Mouse (Mus musculus): ENCODE measurements around the gene Bicdl2.

Gene Bicdl2

GRCm38 (mm10) chr17:23660117-23660875 lies at the start of gene Bicdl2:
TSS of gene Bicdl2 (plus strand) at chr17:23660506.
- DNase-seq (ENCODE audit: low read depth, low spot score), result no peak

DNA sequence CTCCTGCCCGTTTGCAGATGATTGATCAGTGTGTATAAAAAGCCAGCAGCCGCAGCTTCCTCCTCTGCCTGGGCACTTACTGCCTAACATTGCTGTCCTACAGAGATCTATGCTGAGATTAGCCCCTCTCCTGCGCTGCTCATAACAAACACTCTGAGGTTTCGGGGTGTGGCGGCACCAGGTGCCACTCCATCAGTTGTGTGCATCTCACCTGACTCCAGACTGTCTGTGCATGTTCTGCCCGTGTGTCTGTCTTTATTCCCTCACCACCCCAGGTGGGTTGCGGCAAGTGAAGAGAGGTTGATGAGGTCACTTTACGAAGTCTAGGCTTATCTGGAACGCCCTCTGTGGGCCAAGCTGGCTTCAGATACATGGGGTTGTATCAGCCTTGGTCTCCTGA lies 43.2 kb upstream of the Bicdl2 start:
- DNase-seq (ENCODE audit: low read depth, low spot score), result no peak

GRCm38 (mm10) chr17:23620351-23620750 lies 40.0 kb upstream of the Bicdl2 start:
- no peak for DNase-seq (ENCODE audit: low read depth, low spot score)

GRCm38 (mm10) chr17:23627813-23628212 lies 32.5 kb upstream of the Bicdl2 start:
- no peak for DNase-seq (ENCODE audit: low read depth, low spot score)

GRCm38 (mm10) chr17:23630195-23631020 lies 29.9 kb upstream of the Bicdl2 start:
- DNase-seq (ENCODE audit: low read depth, low spot score), result peak; percentile 27

DNA sequence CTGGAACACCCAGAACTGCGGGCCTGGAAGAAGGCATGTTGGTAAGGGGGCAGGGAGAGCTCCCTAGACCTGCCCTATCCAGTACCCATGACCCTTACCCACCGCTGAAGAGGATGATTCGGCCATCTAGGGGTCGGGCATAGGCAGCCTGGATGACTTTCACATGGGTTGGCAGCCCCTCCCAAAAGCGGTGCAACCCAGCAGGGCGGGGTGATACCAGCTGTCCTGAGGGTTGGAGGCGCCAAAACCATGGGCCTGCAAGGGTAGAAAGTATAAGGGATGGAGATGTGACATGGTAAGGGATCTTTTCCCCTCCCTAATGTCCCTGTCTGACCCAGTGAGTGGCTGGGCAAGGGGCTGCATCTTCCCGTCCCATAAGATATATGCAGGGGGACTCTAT lies 29.1 kb upstream of the Bicdl2 start:
- no peak for DNase-seq (ENCODE audit: low read depth, low spot score)

- no peak for DNase-seq (ENCODE audit: low read depth, low spot score)
Measured at GRCm38 (mm10) chr17:23644613-23645495, 15.5 kb upstream of the Bicdl2 start, which contains the start of gene Mmp25. TSS of gene Mmp25 (minus strand) at chr17:23645277.

- no peak for DNase-seq (ENCODE audit: low read depth, low spot score)
Measured at GRCm38 (mm10) chr17:23645894-23646293, 14.4 kb upstream of the Bicdl2 start.

DNA sequence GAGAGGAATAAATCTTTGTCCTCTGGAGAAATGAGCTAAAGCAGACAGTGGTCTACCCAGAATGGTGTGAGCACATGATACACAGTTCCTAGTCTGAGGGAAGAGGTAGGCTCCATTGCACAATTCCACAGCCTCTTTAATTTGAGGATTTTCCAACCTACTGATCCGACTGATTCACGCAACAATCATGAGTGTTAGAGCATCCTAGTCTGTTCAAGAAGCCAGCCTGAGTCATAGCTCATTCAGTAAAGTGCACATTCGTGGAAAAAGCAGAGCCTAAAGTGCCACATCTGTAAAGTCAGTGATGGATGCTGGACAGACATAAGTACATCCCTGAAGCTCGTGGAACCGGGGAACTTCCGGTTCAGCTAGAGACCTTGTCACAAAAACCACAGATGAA lies 8.9 kb upstream of the Bicdl2 start:
- no peak for DNase-seq (ENCODE audit: low read depth, low spot score)

DNA sequence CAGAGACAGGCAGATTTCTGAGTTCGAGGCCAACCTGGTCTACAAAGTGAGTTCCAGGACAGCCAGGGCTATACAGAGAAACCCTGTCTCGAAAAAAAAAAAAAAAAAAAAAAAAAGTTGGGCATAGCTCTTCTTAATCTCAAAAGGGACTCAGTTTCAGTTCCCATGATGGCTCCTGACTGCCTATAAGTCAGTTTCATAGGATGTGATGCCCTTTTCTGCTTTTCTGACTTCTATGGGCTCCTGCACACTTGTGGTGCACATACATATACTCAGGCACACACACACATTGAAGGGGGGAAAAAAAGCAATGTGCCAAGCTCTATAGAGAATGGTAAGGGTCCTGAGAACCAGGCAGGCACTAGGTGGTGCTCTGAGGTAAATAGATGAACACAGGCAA lies 7.0 kb upstream of the Bicdl2 start:
- DNase-seq (ENCODE audit: low read depth, low spot score), result no peak

GRCm38 (mm10) chr17:23654001-23654400 lies 6.3 kb upstream of the Bicdl2 start:
- no peak for DNase-seq (ENCODE audit: low read depth, low spot score)

GRCm38 (mm10) chr17:23654410-23654809 lies 5.9 kb upstream of the Bicdl2 start:
- no peak for DNase-seq (ENCODE audit: low read depth, low spot score)

- no peak for DNase-seq (ENCODE audit: low read depth, low spot score)
Measured at GRCm38 (mm10) chr17:23658450-23658849, 1.9 kb upstream of the Bicdl2 start.

DNA sequence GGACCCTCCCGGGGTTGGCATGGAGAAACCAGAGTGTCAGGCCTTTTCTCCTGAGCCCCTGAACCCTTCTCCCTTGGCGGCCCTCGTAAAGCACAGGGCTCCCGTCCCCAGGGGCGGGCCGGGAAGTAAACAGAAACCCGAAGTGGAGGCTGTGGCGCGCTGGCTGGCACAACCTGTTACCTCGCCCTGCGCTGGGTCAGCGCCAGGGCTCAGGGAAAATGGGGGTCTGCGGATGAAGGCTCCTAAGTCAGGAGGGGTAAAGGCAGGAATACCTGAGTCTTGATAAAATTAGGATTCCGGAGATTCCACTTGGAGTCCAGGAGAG lies 532 bp downstream of the Bicdl2 start:
- DNase-seq (ENCODE audit: low read depth, low spot score), result no peak

GRCm38 (mm10) chr17:23661526-23661925 lies 1.2 kb downstream of the Bicdl2 start:
- DNase-seq (ENCODE audit: low read depth, low spot score), result no peak

DNA sequence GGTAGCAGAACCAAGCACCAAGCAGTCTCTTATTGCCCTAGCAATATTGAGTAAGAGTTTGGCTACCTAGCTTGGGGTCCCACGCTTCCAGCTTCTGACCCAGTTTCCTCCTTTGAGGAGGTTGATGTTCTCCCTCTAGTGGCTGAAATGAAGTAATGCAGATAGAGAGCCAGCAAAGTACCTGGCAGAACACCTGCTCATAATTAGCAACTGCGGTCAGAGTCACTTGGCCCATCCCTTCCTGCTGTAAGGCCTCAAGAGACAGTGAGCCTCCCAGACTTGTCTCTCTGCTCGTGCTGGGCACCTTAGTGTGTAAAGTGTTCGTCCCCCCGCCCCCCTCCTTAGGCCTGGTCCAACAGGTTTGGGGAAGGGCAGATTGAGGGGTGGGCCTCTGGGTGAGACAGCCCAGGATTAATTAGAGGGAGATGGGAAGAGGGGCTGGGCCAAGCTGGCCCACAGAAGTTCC lies 4.3 kb downstream of the Bicdl2 start:
- no peak for DNase-seq (ENCODE audit: low read depth, low spot score)

- no peak for DNase-seq (ENCODE audit: low read depth, low spot score)
Measured at GRCm38 (mm10) chr17:23665511-23665910, 5.2 kb downstream of the Bicdl2 start.

DNA sequence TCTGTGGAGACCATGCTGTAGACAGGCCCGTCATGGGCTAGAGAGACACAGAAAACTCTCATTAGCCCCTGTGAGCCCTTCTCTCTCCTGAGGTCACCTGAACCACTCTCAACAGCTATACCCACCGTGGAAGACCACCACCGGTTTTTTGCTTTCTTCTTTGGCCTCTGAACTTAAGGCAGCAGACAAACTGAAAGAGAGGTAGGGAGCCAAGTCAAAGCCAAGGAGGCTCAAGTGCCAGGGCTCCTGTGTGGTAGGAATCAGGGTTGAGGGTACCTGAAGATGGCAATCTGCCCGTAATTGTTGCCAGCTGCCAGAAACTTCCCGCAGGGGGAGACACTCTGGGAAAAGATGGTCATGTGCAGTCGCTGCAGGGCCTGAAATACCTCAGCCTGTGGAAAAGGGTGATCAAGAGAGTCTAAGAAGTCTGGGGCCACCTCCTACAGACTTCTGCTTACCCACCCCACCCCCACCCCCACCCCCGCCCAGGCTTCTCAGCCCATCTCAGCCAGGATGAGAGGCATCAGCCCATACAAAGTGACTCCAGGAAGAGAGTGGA lies 10.3 kb downstream of the Bicdl2 start:
- DNase-seq (ENCODE audit: low read depth, low spot score), result no peak

- DNase-seq (ENCODE audit: low read depth, low spot score), result no peak
Measured at GRCm38 (mm10) chr17:23671519-23671918, 11.2 kb downstream of the Bicdl2 start.

DNA sequence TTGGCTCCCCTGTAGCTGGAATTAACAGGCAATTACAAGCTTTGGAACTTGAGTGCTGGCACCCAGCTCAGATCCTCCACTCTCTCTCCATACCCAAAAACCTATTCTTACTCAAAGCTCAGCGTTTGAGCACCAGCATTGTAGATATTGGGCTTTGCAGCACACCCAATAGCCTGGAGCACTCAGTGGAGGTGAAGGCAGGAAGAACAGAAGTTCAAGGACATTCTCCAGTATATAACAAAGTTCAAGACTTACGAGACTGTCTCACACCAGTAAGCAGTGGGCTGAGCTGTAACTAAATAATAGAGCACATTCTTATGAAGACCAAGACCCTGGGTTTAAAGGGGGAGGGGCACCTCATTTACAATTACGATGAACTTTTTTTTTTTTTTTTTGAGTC lies 12.5 kb downstream of the Bicdl2 start:
- no peak for DNase-seq (ENCODE audit: low read depth, low spot score)

GRCm38 (mm10) chr17:23673424-23674073 lies 13.2 kb downstream of the Bicdl2 start, which contains the start of the genes Hcfc1r1 and Thoc6:
TSS of gene Hcfc1r1 (plus strand) at chr17:23673596.
TSS of gene Thoc6 (minus strand) at chr17:23673882.
- peak; percentile 94 for DNase-seq (ENCODE audit: low read depth, low spot score)

Measured in skeletal muscle tissue, adult 2 months (tissue).